Mouse (Mus musculus) gastrocnemius, adult 2 months (tissue): ENCODE measurements around the gene Sf3a1. TPM values are rescaled to one million over a fixed set of nuclear protein-coding genes. Genes with fewer than 3 reads are reported as not detected.

Experiments
- DNase-seq: peaks from one replicate; pipeline ENCODE4 v3.0.0; 2022
- H3K27ac ChIP-seq: fragments of 200-600 bp; 2 replicates; pipeline ENCODE4 v1.8.1; 2022; ENCODE audit warnings: mild to moderate bottlenecking
- H3K4me3 ChIP-seq: fragments of 200-600 bp; 2 replicates; pipeline ENCODE4 v1.8.1; 2022; ENCODE audit warnings: mild to moderate bottlenecking, moderate library complexity
- CTCF ChIP-seq: fragments of 200-600 bp; IDR thresholded peaks from 2 replicates; pipeline ENCODE4 v1.8.1; 2022; ENCODE audit warnings: antibody characterized with exemption, mild to moderate bottlenecking, moderate library complexity
- intact Hi-C: fragments of 180-260 bp; cut with DNase I; formaldehyde crosslinking; loops from one replicate; pipeline ENCODE4 v1.15.1; 2025
- total RNA-seq, 2 experiments: library from RNA; stranded (reverse); gene quantifications; 2 replicates each; pipeline ENCODE4 v1.2.3; 2021

Sf3a1 gene
- total RNA-seq, 2 experiments from 2014 or later = 13.9 to 19.6 TPM

DNA sequence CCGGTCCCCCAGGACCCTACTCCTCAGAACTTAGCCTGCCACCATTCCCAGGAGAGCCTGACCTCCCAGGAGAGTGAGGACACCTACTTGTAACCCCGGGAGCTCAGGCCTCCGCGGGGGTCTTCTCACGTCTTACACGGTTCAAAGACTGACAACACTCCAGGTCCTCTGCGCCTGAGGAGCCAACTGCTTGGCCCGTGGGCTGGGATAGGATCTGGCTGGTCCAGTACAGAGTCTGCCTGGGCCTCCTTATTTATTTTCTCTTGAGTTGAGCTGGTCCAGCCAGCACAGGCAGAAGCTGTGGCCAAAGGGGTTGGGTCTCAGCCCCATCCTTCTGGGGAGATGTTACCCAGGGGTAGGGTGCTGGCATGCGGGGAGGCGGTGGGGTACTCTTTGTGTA is 54.9 kb downstream of the Sf3a1 start:
- intact Hi-C loops = loop anchor here (10.0 kb wide), 1 partner anchor 50 kb away; the partner anchor contains the start of genes Ccdc157 and Sf3a1
- DNase-seq = no peak
- Histone ChIP-seq H3K27ac (peak overlapping the region; percentile 85), H3K4me3 (no peak overlapping the region)
- no peak for TF ChIP-seq CTCF

DNA sequence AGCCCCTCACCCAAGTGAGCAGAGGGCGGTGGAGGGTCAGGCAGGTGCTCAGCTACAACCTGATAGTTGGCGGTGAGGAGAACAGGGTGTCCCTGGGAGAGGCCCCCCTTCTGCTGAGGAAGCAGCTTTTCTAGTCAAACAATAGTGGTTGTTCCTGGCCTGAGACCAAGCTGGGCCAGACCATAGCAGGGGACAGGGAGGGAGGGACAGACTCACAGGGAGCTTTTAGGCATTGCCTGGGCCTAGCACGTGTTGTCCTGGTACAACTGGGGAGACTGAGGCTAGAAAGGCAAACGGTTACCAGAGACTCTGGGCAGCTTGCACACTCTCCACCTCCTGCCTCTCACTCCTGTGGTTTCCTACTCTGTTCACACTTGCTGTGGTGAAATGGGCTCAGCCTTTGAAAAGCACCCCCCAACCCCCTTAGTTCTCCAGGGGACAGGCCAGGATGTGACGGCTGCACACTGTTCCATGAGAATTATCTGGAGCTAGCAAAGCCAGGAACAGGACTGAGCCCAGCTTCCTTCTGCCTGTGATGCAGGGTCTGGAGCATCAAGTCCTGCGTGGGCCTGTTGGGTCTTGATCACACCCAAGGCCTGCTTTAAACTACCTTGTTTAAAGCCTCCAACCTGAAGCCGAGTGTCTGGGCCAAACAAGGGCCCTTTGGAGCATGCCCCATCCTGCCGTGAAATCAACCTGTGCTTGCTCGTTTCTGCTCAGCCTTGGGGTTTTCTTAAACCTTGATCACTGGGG is 56.3 kb downstream of the Sf3a1 start:
- H3K27ac ChIP-seq = peak overlapping the region; percentile 85
- peak; percentile 59 for DNase-seq
- intact Hi-C loops = loop anchor here (10.0 kb wide), 1 partner anchor 52 kb away; the partner anchor contains the start of genes Ccdc157 and Sf3a1
- peak overlapping the region; percentile 34 for H3K4me3 ChIP-seq
- TF ChIP-seq CTCF = no peak

DNA sequence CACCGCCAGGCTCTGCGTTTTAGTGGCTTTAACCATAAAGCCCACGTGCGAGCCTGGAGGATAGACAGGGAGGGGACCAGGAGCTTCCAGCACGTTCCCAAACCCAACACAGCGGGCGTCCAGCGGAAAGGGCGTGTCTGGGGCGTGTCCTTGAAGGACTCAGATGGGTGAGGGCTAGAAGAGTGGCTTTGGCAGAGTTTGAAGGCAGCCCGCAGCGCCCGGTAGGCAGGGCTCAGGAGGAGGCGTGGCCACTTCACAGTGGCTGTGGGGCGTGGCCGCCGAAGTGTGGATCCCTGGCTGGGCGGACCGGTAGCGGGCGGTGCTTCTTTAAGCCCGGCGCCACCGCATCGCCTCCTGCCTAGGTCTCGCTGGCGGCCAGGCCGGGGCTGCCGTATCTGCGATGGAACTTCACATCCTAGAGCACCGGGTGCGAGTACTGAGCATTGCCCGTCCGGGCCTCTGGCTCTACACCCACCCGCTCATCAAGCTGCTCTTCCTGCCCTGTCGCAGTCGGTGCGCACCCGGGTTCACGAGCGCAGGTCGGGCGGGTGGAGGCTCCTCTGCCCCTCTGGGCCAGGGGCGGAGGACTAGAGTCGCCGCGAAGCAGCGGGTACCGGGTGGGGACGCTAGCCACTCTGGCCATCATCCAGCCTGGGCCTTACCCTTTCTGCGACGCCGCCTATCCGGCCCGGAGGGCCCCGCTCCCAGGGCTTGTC is 57.9 kb downstream of the Sf3a1 start, which contains the start of gene Castor1:
Gene Castor1 (plus strand): TSS at position 312 of the 716 bp plus-strand sequence.
- peak; percentile 94 for DNase-seq
- intact Hi-C loops = loop anchor here (10.0 kb wide), 1 partner anchor 53 kb away; the partner anchor contains the start of genes Ccdc157 and Sf3a1

DNA sequence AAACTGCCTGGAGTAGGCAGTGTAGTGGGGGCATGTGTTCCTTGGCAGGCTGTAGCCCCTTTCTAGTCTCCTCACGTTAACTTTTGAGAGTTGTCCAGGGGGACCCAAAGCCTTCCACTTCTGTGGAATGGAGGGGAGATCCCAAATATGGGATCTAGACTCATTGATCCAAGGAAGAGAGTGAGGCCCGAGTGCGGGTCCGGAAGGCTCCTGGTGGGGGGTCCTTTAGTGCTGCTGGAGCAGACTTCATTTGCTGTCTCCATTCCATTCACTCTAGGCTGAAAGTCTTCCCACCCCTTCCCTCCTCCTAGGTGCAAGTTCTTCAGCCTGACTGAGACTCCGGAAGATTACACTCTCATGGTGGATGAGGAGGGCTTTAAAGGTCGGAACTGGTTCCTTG is 58.5 kb downstream of the Sf3a1 start:
- no peak for DNase-seq
- Histone ChIP-seq H3K27ac (peak overlapping the region; percentile 85), H3K4me3 (peak overlapping the region; percentile 89)
- TF ChIP-seq CTCF = no peak
- intact Hi-C loops = loop anchor here (1.0 to 10.0 kb wide), 2 partner anchors 54 to 83 kb away; partner anchors contain the start of genes Ccdc157, Rnf215 and Sf3a1

More for the DNA sequence above, 57.9 kb downstream of the Sf3a1 start, which contains the start of gene Castor1:
- peak within 1 kb of the TSS; percentile 89 for H3K4me3 ChIP-seq
- TF ChIP-seq CTCF = no peak
- H3K27ac ChIP-seq = peak within 1 kb of the TSS; percentile 85

DNA sequence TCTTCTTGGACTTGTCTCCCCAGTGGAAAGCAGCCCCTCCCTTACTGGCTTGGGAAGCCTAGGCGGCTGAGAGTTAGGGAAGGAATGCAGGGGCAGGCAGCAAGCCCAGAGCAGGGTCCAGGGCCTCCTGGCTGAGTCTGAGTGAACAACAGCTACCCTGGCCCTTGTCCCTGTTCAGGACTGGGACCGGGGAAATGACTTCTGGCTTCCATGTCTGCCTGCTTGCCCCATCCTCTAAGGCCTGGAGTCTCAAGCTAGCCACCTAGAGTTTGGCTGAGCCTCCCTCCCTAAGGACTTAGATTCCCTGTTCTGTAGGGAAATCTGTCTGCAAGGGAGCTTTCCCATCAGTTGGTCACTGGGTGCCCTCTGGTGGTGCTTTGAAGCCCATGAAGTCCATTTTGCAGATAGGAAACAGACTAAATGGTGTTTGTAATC is 59.2 kb downstream of the Sf3a1 start:
- Histone ChIP-seq H3K27ac (peak overlapping the region; percentile 85), H3K4me3 (peak overlapping the region; percentile 89)
- peak; percentile 87 for TF ChIP-seq CTCF
- peak; percentile 80 for DNase-seq
- intact Hi-C loops = loop anchor here (1.0 to 10.0 kb wide), 2 partner anchors 55 to 84 kb away; partner anchors contain the start of genes Ccdc157, Rnf215 and Sf3a1

DNA sequence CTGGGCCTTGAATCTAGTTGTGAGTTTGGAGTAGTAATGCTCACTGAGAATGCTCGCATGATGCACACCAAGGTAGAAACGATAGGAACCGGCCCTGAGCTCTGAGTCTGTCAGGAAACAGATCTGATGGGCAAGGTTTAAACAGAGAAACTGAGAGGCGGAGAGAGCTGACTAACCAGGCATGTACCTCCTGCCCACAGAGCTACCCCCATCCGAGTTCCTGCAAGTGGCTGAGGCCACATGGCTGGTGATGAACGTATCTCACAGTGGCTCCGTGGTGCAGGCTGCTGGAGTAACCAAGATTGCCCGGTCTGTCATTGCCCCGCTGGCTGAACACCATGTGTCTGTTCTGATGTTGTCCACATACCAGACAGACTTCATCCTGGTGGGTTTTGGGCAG is 59.8 kb downstream of the Sf3a1 start:
- TF ChIP-seq CTCF = no peak
- no peak for DNase-seq
- peak overlapping the region; percentile 85 for H3K27ac ChIP-seq
- intact Hi-C loops = loop anchor here (1.0 to 10.0 kb wide), 4 partner anchors 38 to 205 kb away; partner anchors contain the start of genes Ccdc157, Rnf215 and Sf3a1
- no peak overlapping the region for H3K4me3 ChIP-seq

DNA sequence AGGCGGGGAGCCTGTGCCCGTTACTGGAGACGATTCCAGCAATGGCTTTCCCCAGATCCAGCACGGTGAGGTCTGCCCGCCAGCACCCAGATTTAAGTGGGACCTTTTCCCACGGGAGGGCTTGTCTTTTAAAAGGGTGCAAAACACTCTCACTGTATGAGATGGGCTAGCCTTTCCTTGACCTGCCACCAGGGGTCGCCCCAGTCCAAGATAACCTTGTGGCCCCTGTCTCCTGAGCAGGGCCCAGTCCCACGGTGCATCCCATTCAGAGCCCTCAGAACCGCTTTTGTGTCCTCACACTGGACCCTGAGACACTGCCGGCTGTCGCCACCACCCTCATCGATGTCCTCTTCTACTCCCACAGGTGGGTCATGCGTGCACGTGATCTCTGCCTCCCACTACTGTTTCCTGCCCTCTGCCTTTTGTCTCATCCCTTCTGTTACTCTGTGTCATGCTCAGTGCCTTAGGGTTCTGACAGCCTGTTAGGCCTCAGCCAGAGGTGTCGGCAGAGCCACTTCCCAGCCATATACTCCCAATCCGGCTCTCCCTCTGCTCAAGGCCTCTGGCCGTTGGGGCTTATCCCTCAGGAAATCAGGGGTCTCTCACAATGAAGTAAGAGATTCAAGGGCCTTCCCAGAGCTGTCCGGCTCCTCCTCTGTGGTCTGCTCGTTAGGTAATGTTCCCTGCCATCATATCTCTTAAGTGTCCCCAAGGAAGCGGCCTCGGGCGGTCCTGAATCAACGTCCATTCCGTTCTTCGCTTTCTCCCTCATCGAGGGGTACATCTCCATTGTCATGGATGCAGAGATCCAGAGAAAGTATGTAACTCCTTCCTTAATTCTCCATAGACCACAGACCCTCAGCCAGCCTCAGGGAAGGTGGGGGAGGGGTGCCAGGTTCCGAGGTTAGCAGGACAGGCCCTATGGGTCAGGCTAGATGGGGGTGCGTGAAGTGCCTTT is 60.6 kb downstream of the Sf3a1 start:
- TF ChIP-seq CTCF = peak; percentile 94
- Histone ChIP-seq H3K27ac (peak overlapping the region; percentile 85; the same call in 1 of the 2 replicates), H3K4me3 (no peak overlapping the region)
- intact Hi-C loops = loop anchor here (1.0 to 2.0 kb wide), 2 partner anchors 38 to 204 kb away; no protein-coding TSS in a partner anchor
- DNase-seq = peak; percentile 87

DNA sequence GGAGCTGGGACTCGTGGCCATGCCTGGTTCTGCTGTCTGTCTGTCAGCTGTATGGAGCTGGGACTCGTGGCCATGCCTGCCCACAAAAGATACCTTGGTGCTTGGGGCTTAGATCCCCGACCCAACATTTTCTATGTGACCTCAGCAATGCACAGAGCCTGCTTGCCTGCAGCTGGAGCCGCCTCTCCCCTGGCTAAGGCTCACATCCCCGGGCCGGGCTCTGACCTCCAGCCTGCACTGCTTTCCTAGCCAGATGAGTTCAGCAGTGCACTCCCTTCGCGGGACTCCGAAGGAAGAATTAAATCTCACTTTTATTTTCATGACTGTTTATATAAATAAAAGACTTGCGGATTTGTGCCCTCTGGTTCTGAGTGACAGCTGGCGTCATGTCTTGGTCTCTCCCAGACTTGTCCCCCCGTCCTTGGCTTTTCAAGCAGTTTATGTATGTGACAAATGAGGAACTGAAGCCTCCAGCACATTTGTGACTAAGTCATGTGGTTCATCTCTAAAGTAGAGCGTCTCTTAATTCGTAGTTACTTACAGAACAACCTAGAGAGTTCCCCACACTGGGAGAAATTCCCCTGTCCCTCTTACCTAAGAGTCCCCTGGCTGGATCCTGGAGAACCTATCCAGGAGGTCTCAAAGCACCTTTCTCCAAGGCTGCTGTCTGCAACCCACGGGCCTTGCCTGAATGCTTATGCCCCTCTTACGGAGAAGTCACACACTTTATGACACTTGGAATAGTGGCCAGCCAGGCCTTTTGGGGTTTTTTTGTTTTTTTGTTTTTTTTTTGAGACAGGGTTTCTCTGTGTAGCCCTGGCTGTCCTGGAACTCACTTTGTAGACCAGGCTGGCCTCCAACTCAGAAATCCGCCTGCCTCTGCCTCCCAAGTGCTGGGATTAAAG is 62.1 kb downstream of the Sf3a1 start:
- Histone ChIP-seq H3K27ac (no peak overlapping the region), H3K4me3 (no peak overlapping the region)
- TF ChIP-seq CTCF = no peak
- DNase-seq = no peak
- intact Hi-C loops = no loop called here

DNA sequence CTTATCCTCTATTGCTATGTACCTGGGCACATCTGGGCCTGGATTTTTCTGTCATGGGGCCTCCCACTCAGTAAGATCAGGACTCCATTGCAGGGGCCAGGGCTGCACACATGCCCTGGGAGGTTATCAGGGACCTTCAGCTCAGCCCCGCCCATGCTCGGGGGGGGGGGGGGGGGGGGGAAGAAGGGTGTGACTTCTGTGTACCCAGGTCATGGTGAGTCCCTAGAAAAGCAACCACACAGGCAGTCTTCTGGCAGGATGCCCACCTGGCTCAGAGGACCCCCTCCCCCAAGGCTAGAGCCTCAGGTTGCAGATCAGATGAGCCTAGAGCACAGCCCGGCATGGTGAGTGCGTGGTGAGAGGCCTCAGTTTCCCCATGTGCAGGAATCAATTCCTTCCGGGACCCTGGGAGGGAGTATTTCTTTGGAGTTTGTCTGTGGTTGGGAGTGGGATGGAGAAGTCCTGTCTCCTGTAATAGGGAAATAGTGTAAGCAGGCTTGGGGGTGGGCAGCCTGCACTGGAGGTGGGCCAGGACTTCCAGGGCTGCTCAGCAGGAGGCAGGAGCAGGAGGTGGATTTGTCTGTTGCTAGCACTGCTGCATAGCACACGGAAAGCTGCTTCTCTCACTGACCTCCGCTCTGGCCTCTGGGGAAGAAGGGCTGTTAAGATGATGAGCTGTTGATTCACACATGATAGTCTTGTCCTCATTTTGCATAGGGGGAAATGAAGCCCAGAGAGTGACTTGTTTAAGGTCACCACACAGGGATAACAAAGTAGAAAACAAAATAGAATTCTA is 63.4 kb downstream of the Sf3a1 start:
- intact Hi-C loops = no loop called here
- H3K4me3 ChIP-seq = no peak overlapping the region
- TF ChIP-seq CTCF = no peak
- no peak for DNase-seq
- no peak overlapping the region for H3K27ac ChIP-seq

DNA sequence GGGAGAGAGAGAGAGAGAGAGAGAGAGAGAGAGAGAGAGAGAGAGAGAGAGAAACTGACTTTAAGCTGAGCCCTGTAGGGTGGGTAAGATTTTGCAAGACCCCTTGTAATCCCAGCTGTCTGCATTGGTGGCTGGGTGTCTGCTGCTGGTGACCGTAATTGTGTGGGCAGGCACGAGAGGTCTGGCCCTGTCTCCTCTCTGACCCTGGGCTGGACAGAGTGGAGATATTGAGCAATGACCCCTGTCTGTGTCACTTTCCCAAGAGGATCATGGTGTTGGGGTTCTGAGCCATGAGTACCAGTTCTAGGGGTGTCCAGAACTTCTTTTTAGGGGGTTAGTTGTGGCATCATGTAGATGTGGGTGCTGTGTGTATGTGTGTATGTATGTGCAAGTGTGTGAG is 64.1 kb downstream of the Sf3a1 start:
- no peak for DNase-seq
- intact Hi-C loops = no loop called here
- H3K27ac ChIP-seq = no peak overlapping the region
- no peak overlapping the region for H3K4me3 ChIP-seq
- TF ChIP-seq CTCF = no peak
